Mouse (Mus musculus) 3134 (cell line): ENCODE results near the gene Flna.
"Not testable (repeated sequence)": the region's sequence is repeated elsewhere in the genome, so short reads cannot be mapped to it uniquely, and the experiment has no call there.

ENCODE experiments used
- DNase-seq: peaks from one replicate; pipeline ENCODE4 v3.0.0-alpha.2; 2011; ENCODE audit warnings: low spot score; ENCODE audit not compliant: insufficient read length; ENCODE audit errors: extremely low read depth

Gene Flna

DNA sequence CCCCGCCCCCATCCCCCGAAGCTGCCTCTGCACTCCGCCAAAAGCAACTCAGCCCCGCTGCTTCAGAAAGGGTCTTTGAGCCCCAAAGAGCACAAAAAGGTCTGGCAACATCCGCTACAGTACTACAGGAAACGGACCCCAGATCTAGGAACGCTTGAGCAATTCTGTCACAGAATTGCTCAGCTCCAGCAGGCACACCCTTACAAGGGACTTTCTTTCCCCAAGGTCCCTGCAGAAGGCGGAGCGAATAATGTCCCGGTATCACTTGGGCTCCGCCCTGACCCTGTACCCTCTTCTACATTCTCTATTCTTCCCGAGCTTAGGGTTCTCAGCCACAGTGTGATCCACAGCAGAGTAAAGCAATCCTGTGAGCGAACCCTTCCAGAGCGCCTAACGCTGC lies 2.9 kb downstream of the Flna start:
- DNase-seq = no peak

- DNase-seq = peak; percentile 88
These were observed 3.4 kb downstream of the Flna start for GRCm38 (mm10) chrX:74246213-74246681.

- peak; percentile 88 for DNase-seq
These were observed 3.9 kb downstream of the Flna start for GRCm38 (mm10) chrX:74245687-74246086.

DNA sequence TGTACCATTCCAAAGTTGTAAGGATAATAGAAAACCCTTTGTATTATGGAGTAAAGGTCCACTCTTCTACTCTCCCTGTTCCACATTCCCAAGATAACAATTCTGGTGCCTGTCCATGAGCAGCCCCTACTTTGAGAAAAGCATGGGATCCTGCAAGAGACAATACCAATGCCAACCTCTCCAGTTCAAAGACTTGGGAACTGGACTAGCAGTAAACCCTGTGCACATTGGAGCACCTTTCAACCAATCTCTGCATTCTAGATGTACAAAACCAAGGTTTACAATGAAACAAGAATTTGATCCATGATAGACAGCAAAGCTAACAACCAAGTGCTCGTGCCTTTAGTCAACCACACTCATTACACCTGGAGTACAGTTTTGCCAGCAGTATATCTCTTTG lies 4.5 kb downstream of the Flna start:
- DNase-seq = no peak

DNA sequence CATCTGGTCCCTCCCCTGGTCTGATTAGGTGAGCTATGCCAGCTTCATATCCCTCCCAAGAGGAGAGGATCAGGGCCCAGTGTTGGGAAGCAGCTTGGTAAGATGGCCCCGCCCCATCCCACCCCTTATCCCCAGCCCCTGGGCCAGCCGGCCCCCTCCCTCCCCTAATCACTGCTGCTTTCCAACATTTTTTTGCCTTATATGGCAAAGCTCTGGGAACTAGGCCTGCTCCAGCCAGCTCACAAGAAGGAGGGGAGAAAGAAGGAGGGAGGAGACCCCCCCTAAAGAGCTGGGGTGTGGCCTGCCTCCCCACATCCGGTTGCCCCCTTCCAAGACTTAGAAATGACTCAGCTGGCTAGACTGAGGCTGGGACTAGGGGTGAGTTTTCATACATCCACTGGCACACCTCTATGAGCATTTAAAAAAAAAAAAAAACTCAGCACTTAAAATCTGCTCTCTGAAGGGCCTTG lies 5.0 kb downstream of the Flna start:
- peak; percentile 89 for DNase-seq

- DNase-seq = peak; percentile 71
These were observed 5.8 kb downstream of the Flna start for GRCm38 (mm10) chrX:74243807-74244206.

- DNase-seq = no peak
These were observed 6.2 kb downstream of the Flna start for GRCm38 (mm10) chrX:74243396-74243795.

- no peak for DNase-seq
These were observed 9.3 kb downstream of the Flna start for GRCm38 (mm10) chrX:74240332-74240731.

DNA sequence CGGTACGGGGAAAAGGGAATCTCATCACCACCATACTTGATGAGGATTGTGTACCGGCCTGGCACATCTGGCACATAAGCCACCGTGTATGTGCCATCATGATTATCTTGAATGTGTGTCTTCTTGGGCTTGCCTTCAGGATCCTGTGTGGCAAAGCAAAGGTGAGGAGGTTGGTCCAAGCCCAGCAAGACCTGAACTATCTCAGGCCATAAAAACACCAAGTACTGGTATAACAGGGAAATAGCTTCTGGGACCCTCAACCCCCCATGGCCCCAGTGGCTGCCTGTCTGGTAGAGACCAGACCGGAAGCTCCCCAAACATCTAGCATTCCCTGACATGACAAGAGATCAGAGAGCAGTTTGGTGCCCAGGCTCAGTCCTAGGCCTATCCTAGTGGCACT lies 16.4 kb downstream of the Flna start:
- no peak for DNase-seq

DNA sequence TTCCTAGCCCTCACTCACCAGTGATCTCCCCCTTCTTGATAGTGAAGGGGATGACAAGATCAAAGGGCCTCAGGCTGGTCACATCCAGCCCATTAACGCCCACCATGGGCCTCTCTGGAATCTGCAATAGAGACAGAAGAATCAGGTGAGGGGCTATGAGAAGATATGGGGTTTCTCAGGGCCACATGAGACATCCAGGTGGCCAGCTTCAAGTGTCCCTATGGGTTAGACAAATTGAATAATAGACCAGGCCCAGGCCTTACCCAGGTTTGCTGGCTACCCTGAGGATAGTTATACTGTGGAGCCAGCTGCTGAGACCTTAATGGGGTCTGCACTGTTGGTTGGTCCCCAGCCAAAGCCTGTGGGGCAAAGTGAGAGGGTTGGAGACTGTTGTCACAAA lies 19.6 kb downstream of the Flna start:
- DNase-seq = no peak

GRCm38 (mm10) chrX:74220099-74220498 lies 29.5 kb downstream of the Flna start:
- DNase-seq = not testable (repeated sequence)

DNA sequence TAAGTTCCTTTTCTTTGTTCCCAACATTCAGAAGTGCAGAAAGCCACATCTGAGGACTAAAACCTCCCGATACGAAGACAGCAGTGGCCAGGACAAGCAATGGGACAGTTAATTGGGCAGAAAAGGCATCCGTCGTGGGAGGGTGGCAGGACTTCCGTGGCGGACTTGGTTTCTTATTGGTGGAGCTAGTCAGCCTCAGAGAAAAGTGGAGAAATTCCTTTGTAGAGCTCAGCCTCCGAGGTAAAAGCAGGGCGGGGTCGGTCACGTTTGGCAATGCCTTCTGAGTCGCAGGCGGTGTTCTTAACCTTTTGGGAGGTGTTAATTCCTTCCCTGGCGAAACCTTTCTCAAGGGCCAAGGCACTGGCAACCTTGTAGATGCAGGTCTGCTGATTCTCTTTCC lies 30.2 kb downstream of the Flna start:
- peak; percentile 29 for DNase-seq

DNA sequence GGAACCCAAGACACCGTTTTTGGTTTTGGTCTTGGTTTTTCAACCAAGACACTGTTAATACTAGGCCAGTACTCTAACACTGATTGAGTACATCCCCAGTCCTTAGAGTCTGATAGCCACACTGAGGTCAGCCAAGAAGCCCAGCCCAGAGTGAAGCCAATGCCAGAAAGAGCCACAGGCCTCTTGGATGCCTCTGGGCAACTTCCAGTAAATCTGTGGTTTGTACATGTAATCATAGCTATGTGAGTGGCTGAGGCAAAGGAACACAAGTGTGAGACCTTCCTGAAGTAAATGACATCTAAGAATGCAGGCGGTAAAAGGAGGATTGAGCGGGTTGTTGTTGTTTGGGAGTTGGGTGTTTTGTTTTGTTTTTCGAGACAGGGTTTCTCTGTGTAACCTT lies 31.1 kb downstream of the Flna start:
- peak; percentile 42 for DNase-seq

DNA sequence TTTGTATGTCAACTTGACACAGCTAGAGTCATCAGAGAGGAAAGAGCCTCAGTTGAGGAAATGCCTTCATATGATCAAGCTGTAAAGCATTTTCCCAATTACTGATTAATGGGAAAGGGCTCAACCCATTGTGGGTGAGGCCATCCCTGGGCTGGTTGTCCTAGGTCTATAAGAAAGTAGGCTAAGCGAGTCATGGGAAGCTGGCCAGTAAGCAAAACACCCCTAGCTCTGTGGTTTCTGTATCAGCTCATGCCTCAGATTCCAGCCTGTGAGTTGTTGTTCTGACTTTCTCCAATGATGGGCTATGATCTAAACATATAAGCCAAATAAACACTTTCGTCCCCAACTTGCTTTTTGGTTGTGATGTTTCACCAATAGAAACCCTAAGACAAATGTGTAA lies 46.1 kb downstream of the Flna start:
- DNase-seq = no peak

- DNase-seq = peak; percentile 1
These were observed 72.7 kb downstream of the Flna start, which contains the start of gene Tktl1 for GRCm38 (mm10) chrX:74176959-74177358. Gene Tktl1, plus strand, starts transcription at chrX:74177259.
